Mouse (Mus musculus): Measurements from ENCODE around the gene Elmod2. TPM values are rescaled to one million over a fixed set of nuclear protein-coding genes. Genes with fewer than 3 reads are reported as not detected.

Elmod2 gene
- polyA plus RNA-seq, 1 experiment from 2014 or later = 12.7 TPM

Other genes starting within 250 kb of the Elmod2 start
- 1.2 and 1.3 TPM in 2 replicates for gene Tbc1d9, start 167.1 kb downstream of the Elmod2 start, polyA plus RNA-seq (2014; fragmentation: Nextera tagmentation; extraction: Ambion mirVana)
- gene Gm10645, start 166.3 kb downstream of the Elmod2 start, polyA plus RNA-seq (2014; fragmentation: Nextera tagmentation; extraction: Ambion mirVana) = 0.56 and 0.72 TPM in 2 replicates
- gene Ucp1, start 42.1 kb downstream of the Elmod2 start, polyA plus RNA-seq (2014; fragmentation: Nextera tagmentation; extraction: Ambion mirVana) = not detected in 2 replicates
- gene Mgat4d, start 16.0 kb upstream of the Elmod2 start, polyA plus RNA-seq (2014; fragmentation: Nextera tagmentation; extraction: Ambion mirVana) = not detected in 2 replicates
- gene Clgn, start 57.4 kb upstream of the Elmod2 start, polyA plus RNA-seq (2014; fragmentation: Nextera tagmentation; extraction: Ambion mirVana) = 0.07 and 0.20 TPM in 2 replicates
- 92.8 and 95.5 TPM in 2 replicates for gene Scoc, start 125.9 kb upstream of the Elmod2 start, polyA plus RNA-seq (2014; fragmentation: Nextera tagmentation; extraction: Ambion mirVana)
- 0.08 TPM in 1 of 2 replicates, not detected in the other for gene Olfr370, start 203.3 kb upstream of the Elmod2 start, polyA plus RNA-seq (2014; fragmentation: Nextera tagmentation; extraction: Ambion mirVana)
- gene Ndufb7, start 234.2 kb upstream of the Elmod2 start, polyA plus RNA-seq (2014; fragmentation: Nextera tagmentation; extraction: Ambion mirVana) = 546 and 556 TPM in 2 replicates